Mouse (Mus musculus): ENCODE results near the gene Asic1.
A peak's percentile ranks its signal among the peaks of the same experiment; 100 is the strongest.

Gene Asic1

GRCm38 (mm10) chr15:99703104-99703503 lies 32.9 kb downstream of the Asic1 start:
- no peak for DNase-seq

GRCm38 (mm10) chr15:99703676-99704040 lies 33.5 kb downstream of the Asic1 start:
- no peak for DNase-seq

GRCm38 (mm10) chr15:99704041-99704681 lies 34.0 kb downstream of the Asic1 start:
- no peak for DNase-seq

GRCm38 (mm10) chr15:99704881-99705280 lies 34.7 kb downstream of the Asic1 start:
- no peak for DNase-seq

GRCm38 (mm10) chr15:99705440-99706048 lies 35.4 kb downstream of the Asic1 start, which contains the start of gene Gm17349:
TSS of gene Gm17349 (minus strand) at chr15:99705490.
- DNase-seq: peak; percentile 62

- no peak for DNase-seq
Measured at GRCm38 (mm10) chr15:99708176-99708575, 38.0 kb downstream of the Asic1 start.

- DNase-seq: no peak
Measured at GRCm38 (mm10) chr15:99710221-99711190, 40.3 kb downstream of the Asic1 start.

GRCm38 (mm10) chr15:99711491-99711890 lies 41.3 kb downstream of the Asic1 start:
- DNase-seq: no peak

GRCm38 (mm10) chr15:99712666-99713559 lies 42.7 kb downstream of the Asic1 start:
- DNase-seq: no peak

- no peak for DNase-seq
Measured at GRCm38 (mm10) chr15:99713569-99713968, 43.4 kb downstream of the Asic1 start.

- no peak for DNase-seq
Measured at GRCm38 (mm10) chr15:99714206-99714605, 44.0 kb downstream of the Asic1 start.

GRCm38 (mm10) chr15:99714858-99715257 lies 44.7 kb downstream of the Asic1 start:
- peak; percentile 81 for DNase-seq

- DNase-seq: no peak
Measured at GRCm38 (mm10) chr15:99715361-99715865, 45.2 kb downstream of the Asic1 start.

- no peak for DNase-seq
Measured at GRCm38 (mm10) chr15:99715982-99716746, 46.0 kb downstream of the Asic1 start.

- no peak for DNase-seq
Measured at GRCm38 (mm10) chr15:99716814-99717213, 46.6 kb downstream of the Asic1 start.

- peak; percentile 46 for DNase-seq
Measured at GRCm38 (mm10) chr15:99717386-99718334, 47.5 kb downstream of the Asic1 start, which contains the start of gene Gpd1. TSS of gene Gpd1 (plus strand) at chr15:99717515.

- no peak for DNase-seq
Measured at GRCm38 (mm10) chr15:99718461-99719021, 48.4 kb downstream of the Asic1 start.

GRCm38 (mm10) chr15:99719865-99720264 lies 49.7 kb downstream of the Asic1 start:
- DNase-seq: no peak

GRCm38 (mm10) chr15:99721921-99722743 lies 52.0 kb downstream of the Asic1 start:
- DNase-seq: no peak

Measured in lung, postnatal 14 days (tissue).